Mouse (Mus musculus) MEL (cell line): ENCODE data around the gene Speg. TPM values are rescaled to one million over a fixed set of nuclear protein-coding genes. Genes with fewer than 3 reads are reported as not detected.

Experiments
- DNase-seq: peaks from one replicate; pipeline ENCODE4 v3.0.0; 2011; ENCODE audit warnings: low read depth, low spot score
- H3K27ac ChIP-seq: 2 replicates; pipeline ENCODE4 v1.5.1; 2012; ENCODE audit warnings: low read depth, mild to moderate bottlenecking, control low read depth, low read length, moderate library complexity; ENCODE audit not compliant: control insufficient read depth
- H3K27me3 ChIP-seq, 2 experiments: fragments of 150-350 bp in 1 of 2; sonication (generic) in 1 of 2; 2 replicates each; pipeline ENCODE4 v1.6.1; 2012; ENCODE audit warnings: low read length in 2 of 2, mild to moderate bottlenecking in 2 of 2, improper control_type of control experiment in 1 of 2, moderate library complexity in 1 of 2; ENCODE audit not compliant: insufficient read depth in 2 of 2, control insufficient read depth in 1 of 2
- H3K36me3 ChIP-seq, 2 experiments: 2 replicates each; pipeline ENCODE4 v1.6.1; 2012 to 2014; ENCODE audit warnings: low read length in 2 of 2, improper control_type of control experiment in 1 of 2, inconsistent platforms in 1 of 2, mild to moderate bottlenecking in 1 of 2; ENCODE audit not compliant: insufficient read depth in 2 of 2, control insufficient read depth in 1 of 2
- H3K4me1 ChIP-seq, 2 experiments: fragments of 150-350 bp in 1 of 2; sonication (generic) in 1 of 2; 2 replicates each; pipeline ENCODE4 v1.6.1; 2012; ENCODE audit warnings: low read length in 2 of 2, improper control_type of control experiment in 1 of 2, mild to moderate bottlenecking in 1 of 2; ENCODE audit not compliant: insufficient read depth in 2 of 2, control insufficient read depth in 1 of 2
- H3K4me3 ChIP-seq, 2 experiments: fragments of 150-350 bp in 1 of 2; sonication (generic) in 1 of 2; 2 replicates each; pipeline ENCODE4 v1.5.1; 2012; ENCODE audit warnings: low read depth in 2 of 2, low read length in 2 of 2, mild to moderate bottlenecking in 2 of 2, moderate library complexity in 2 of 2, control low read depth in 1 of 2, improper control_type of control experiment in 1 of 2; ENCODE audit not compliant: control insufficient read depth in 1 of 2, insufficient read depth in 1 of 2
- H3K79me2 ChIP-seq: 2 replicates; pipeline ENCODE4 v1.6.1; 2012; ENCODE audit warnings: mild to moderate bottlenecking, low read length, moderate library complexity; ENCODE audit not compliant: control insufficient read depth, poor library complexity, insufficient read depth
- H3K9ac ChIP-seq: 2 replicates; pipeline ENCODE4 v1.6.1; 2012; ENCODE audit warnings: low read depth, mild to moderate bottlenecking, control low read depth, low read length, moderate library complexity; ENCODE audit not compliant: control insufficient read depth, poor library complexity, severe bottlenecking
- H3K9me3 ChIP-seq: fragments of 150-350 bp; sonication (generic); replicated peaks from 2 replicates; pipeline ENCODE4 v1.6.1; 2012; ENCODE audit warnings: mild to moderate bottlenecking, low read length, improper control_type of control experiment, moderate library complexity; ENCODE audit not compliant: insufficient read depth
- BHLHE40 ChIP-seq: IDR thresholded peaks from 2 replicates; pipeline ENCODE4 v1.6.1; 2012; ENCODE audit warnings: low read depth, mild to moderate bottlenecking, inconsistent platforms, low read length, improper control_type of control experiment, borderline replicate concordance
- CHD1 ChIP-seq: IDR thresholded peaks from 2 replicates; pipeline ENCODE4 v1.6.1; 2012; ENCODE audit warnings: low read depth, mild to moderate bottlenecking, inconsistent platforms, low read length, improper control_type of control experiment
- CTCF ChIP-seq, 3 experiments: IDR thresholded peaks in 2 of 3; conservative IDR thresholded peaks in 1 of 3; 2 replicates each; pipeline ENCODE4 v1.5.1; 2011 to 2012; ENCODE audit warnings: low read length in 3 of 3, low read depth in 2 of 3, mild to moderate bottlenecking in 2 of 3, improper control_type of control experiment in 1 of 3, inconsistent platforms in 1 of 3, mixed read lengths in 1 of 3, moderate library complexity in 1 of 3; ENCODE audit not compliant: control insufficient read depth in 1 of 3, insufficient read depth in 1 of 3, poor library complexity in 1 of 3, severe bottlenecking in 1 of 3
- GABPA ChIP-seq: IDR thresholded peaks from 2 replicates; pipeline ENCODE4 v1.6.1; 2012; ENCODE audit warnings: low read depth, mild to moderate bottlenecking, inconsistent platforms, low read length, improper control_type of control experiment, moderate library complexity
- HCFC1 ChIP-seq: IDR thresholded peaks from 2 replicates; pipeline ENCODE4 v1.6.1; 2012; ENCODE audit warnings: low read depth, mild to moderate bottlenecking, inconsistent platforms, low read length, improper control_type of control experiment, moderate library complexity
- MAX ChIP-seq: IDR thresholded peaks from 2 replicates; pipeline ENCODE4 v1.6.1; 2011; ENCODE audit warnings: low read length, improper control_type of control experiment
- MAZ ChIP-seq: IDR thresholded peaks from 2 replicates; pipeline ENCODE4 v1.6.1; 2012; ENCODE audit warnings: low read depth, mild to moderate bottlenecking, inconsistent platforms, low read length, improper control_type of control experiment
- MEF2A ChIP-seq: IDR thresholded peaks from 2 replicates; pipeline ENCODE4 v1.6.1; 2014; ENCODE audit warnings: low read depth, mild to moderate bottlenecking, inconsistent platforms, low read length, improper control_type of control experiment; ENCODE audit not compliant: poor library complexity, insufficient replicate concordance, severe bottlenecking; ENCODE audit errors: extremely low read depth
- MYB ChIP-seq: IDR thresholded peaks from 2 replicates; pipeline ENCODE4 v1.6.1; 2011; ENCODE audit warnings: mild to moderate bottlenecking, low read depth, low read length, improper control_type of control experiment
- NELFE ChIP-seq: IDR thresholded peaks from 2 replicates; pipeline ENCODE4 v1.6.1; 2011; ENCODE audit warnings: low read depth, low read length, improper control_type of control experiment
- POLR2A ChIP-seq, 2 experiments: IDR thresholded peaks; 2 replicates each; pipeline ENCODE4 v1.6.1; 2011 to 2012; ENCODE audit warnings: low read length in 2 of 2, mild to moderate bottlenecking in 2 of 2, control low read depth in 1 of 2, improper control_type of control experiment in 1 of 2, low read depth in 1 of 2, moderate library complexity in 1 of 2; ENCODE audit not compliant: control insufficient read depth in 1 of 2, insufficient read depth in 1 of 2, poor library complexity in 1 of 2
- POLR2AphosphoS2 ChIP-seq: IDR thresholded peaks from 2 replicates; pipeline ENCODE4 v1.6.1; 2011; ENCODE audit warnings: low read length, improper control_type of control experiment
- RAD21 ChIP-seq: IDR thresholded peaks from 2 replicates; pipeline ENCODE4 v1.6.1; 2011; ENCODE audit warnings: mild to moderate bottlenecking, low read depth, low read length, improper control_type of control experiment
- SIN3A ChIP-seq: IDR thresholded peaks from 2 replicates; pipeline ENCODE4 v1.6.1; 2012; ENCODE audit warnings: low read length, improper control_type of control experiment, inconsistent platforms
- SMC3 ChIP-seq: IDR thresholded peaks from 2 replicates; pipeline ENCODE4 v1.6.1; 2011; ENCODE audit warnings: low read depth, low read length, improper control_type of control experiment
- TCF12 ChIP-seq: IDR thresholded peaks from 2 replicates; pipeline ENCODE4 v1.6.1; 2014; ENCODE audit warnings: low read depth, mild to moderate bottlenecking, inconsistent platforms, low read length, improper control_type of control experiment, moderate library complexity
- UBTF ChIP-seq: IDR thresholded peaks from 2 replicates; pipeline ENCODE4 v1.6.1; 2012; ENCODE audit warnings: low read depth, mild to moderate bottlenecking, inconsistent platforms, low read length, improper control_type of control experiment, moderate library complexity, borderline replicate concordance; ENCODE audit not compliant: insufficient read depth
- USF1 ChIP-seq: IDR thresholded peaks from 2 replicates; pipeline ENCODE4 v1.6.1; 2014; ENCODE audit warnings: low read depth, mild to moderate bottlenecking, inconsistent platforms, low read length, improper control_type of control experiment, moderate library complexity
- USF2 ChIP-seq, 2 experiments: IDR thresholded peaks; 2 replicates each; pipeline ENCODE4 v1.6.1; 2011 to 2012; ENCODE audit warnings: improper control_type of control experiment in 2 of 2, low read length in 2 of 2, borderline replicate concordance in 1 of 2, inconsistent platforms in 1 of 2, low read depth in 1 of 2, mild to moderate bottlenecking in 1 of 2; ENCODE audit not compliant: insufficient read depth in 1 of 2
- ZKSCAN1 ChIP-seq: IDR thresholded peaks from 2 replicates; pipeline ENCODE4 v1.6.1; 2012; ENCODE audit warnings: low read depth, mild to moderate bottlenecking, inconsistent platforms, low read length, improper control_type of control experiment, moderate library complexity
- ZMIZ1 ChIP-seq: IDR thresholded peaks from 2 replicates; pipeline ENCODE4 v1.6.1; 2012; ENCODE audit warnings: low read depth, mild to moderate bottlenecking, inconsistent platforms, low read length, improper control_type of control experiment, moderate library complexity
- polyA plus RNA-seq, 2 experiments: library from polyadenylated mRNA; stranded (reverse) in 1 of 2; unstranded in 1 of 2; fragments of >175 nt in 1 of 2; fragments of >200 nt in 1 of 2; gene quantifications; 2 replicates each; pipeline versions ENCODE4 v1.2.1 to v1.2.4; 2012; ENCODE audit warnings: low replicate concordance in 2 of 2, low read depth in 1 of 2; ENCODE audit not compliant: insufficient read length in 2 of 2, insufficient read depth in 1 of 2, missing spikeins in 1 of 2
- total RNA-seq: library from RNA; depleted of rRNA; stranded (reverse); fragments of 300-350 nt; gene quantifications from 2 replicates; pipeline ENCODE4 v1.2.3, GENCODE M21; 2012

Gene Speg
- total and polyA plus RNA-seq, 3 experiments = 1.7 to 9.5 TPM; not detected in 1

DNA sequence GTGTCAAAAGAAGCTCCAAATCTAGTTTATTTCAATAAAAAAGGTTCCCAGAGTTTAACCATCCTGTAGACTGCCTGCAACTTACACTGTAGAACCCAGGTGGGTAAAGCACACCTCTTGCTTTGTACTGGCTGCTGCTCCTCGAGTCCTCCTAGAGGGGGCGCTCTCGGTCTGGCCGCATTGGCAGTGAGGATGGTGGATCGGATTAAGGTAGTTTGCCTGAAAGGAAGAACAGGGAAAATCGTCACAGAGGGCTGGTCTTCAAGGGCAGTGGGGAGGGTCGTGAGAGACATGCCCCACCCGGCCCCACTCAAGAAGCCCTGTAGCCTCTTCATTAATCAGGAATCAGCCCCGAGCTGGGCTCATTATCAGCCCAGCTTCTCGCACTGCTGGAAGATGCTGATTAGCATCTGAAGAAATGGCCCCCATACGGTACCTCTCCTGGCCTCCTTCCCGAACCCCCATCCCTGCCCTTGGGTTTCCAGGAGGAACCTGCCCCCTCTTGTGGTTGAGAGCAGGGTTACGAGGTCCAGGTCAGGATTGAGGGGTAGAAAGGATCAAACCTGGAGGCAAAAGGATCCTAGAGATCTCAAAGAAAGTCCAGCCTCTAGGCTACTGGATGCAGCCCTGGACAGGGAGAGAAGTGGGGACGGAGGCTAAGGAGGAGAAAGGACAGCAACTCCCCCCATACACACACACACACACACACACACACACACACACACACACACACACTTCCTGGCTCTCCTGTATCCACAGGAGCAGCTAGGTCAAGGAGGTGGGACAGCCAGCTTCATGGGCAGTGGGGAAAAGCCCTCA, 81.9 kb downstream of the Speg start:
- DNase-seq = peak; percentile 47
- H3K4me1 ChIP-seq = peaks cover 0 to 2% of the 10 kb centered on the region in 2 experiments; a peak in 2 of 4 replicates
- peak; percentile 9 for TF ChIP-seq RAD21
- TF ChIP-seq ZKSCAN1 = no peak
- no peak for TF ChIP-seq NELFE
- TF ChIP-seq MAZ = no peak
- TF ChIP-seq BHLHE40 = no peak
- no peak for TF ChIP-seq HCFC1
- no peak for TF ChIP-seq MAX
- TF ChIP-seq CTCF (IDR thresholded peaks at IDR 0.05 in 2 of 3, conservative IDR thresholded peaks at IDR 0.05 in 1 of 3; ENCODE audit: control insufficient read depth in 1 of 3, insufficient read depth in 1 of 3, low read depth in 2 of 3, low read length in 3 of 3, poor library complexity in 1 of 3, severe bottlenecking in 1 of 3) = peak; percentile 67 to 82 (median 69)
- no peak for TF ChIP-seq USF1
- no peak for TF ChIP-seq TCF12
- no peak for TF ChIP-seq SIN3A
- TF ChIP-seq POLR2A (IDR thresholded peaks at IDR 0.05; ENCODE audit: control insufficient read depth in 1 of 2, insufficient read depth in 1 of 2, low read depth in 1 of 2, low read length in 2 of 2, poor library complexity in 1 of 2) = no peak
- TF ChIP-seq USF2 (IDR thresholded peaks at IDR 0.05; ENCODE audit: borderline replicate concordance in 1 of 2, insufficient read depth in 1 of 2, low read depth in 1 of 2, low read length in 2 of 2) = no peak
- TF ChIP-seq SMC3 = peak; percentile 16; the same call in 1 of the 2 replicates

DNA sequence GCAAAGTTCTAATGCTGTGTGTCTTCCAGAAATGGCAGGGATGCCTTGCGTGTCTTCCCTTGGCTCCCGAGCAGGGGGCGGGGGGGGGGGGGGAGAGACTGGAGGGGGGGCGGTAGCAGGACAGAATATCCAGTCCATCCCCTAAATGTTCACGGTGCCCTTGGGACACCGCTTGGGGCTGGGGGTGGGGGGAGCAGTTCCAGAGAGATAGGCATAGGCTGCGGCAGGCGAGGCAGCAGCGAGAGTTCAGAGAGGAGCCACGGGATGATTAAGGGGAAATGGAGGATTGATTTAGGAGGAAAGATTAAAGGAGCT, 82.6 kb downstream of the Speg start:
- Histone ChIP-seq H3K4me3 (no peak overlapping the region), H3K9me3 (no peaks in the 10 kb centered on the region), H3K79me2 (no peaks in the 10 kb centered on the region), H3K27me3 (peaks cover under 1 to 3% of the 10 kb centered on the region in 2 experiments; a peak in 2 of 4 replicates), H3K4me1 (peaks cover 0 to 5% of the 10 kb centered on the region in 2 experiments; a peak in 2 of 4 replicates), H3K9ac (no peak overlapping the region), H3K36me3 (no peaks in the 10 kb centered on the region), H3K27ac (no peak overlapping the region)
- no peak for DNase-seq
- no peak for TF ChIP-seq POLR2AphosphoS2
- TF ChIP-seq CHD1 = no peak
- TF ChIP-seq SIN3A = no peak
- TF ChIP-seq GABPA = no peak
- no peak for TF ChIP-seq POLR2A (IDR thresholded peaks at IDR 0.05; ENCODE audit: control insufficient read depth in 1 of 2, insufficient read depth in 1 of 2, low read depth in 1 of 2, low read length in 2 of 2, poor library complexity in 1 of 2)
- TF ChIP-seq TCF12 = no peak
- no peak for TF ChIP-seq MYB
- no peak for TF ChIP-seq USF2 (IDR thresholded peaks at IDR 0.05; ENCODE audit: borderline replicate concordance in 1 of 2, insufficient read depth in 1 of 2, low read depth in 1 of 2, low read length in 2 of 2)
- no peak for TF ChIP-seq UBTF
- TF ChIP-seq CTCF (IDR thresholded peaks at IDR 0.05 in 2 of 3, conservative IDR thresholded peaks at IDR 0.05 in 1 of 3; ENCODE audit: control insufficient read depth in 1 of 3, insufficient read depth in 1 of 3, low read depth in 2 of 3, low read length in 3 of 3, poor library complexity in 1 of 3, severe bottlenecking in 1 of 3) = no peak
- no peak for TF ChIP-seq NELFE
- no peak for TF ChIP-seq ZMIZ1
- TF ChIP-seq ZKSCAN1 = no peak
- no peak for TF ChIP-seq MEF2A
- no peak for TF ChIP-seq BHLHE40
- TF ChIP-seq, all 39 proteins: peak for 0

More for the DNA sequence above, 81.9 kb downstream of the Speg start:
- Histone ChIP-seq H3K27me3 (peaks cover 3% of the 10 kb centered on the region in 2 experiments; a peak in 2 of 4 replicates), H3K9me3 (no peaks in the 10 kb centered on the region), H3K27ac (no peak overlapping the region), H3K79me2 (no peaks in the 10 kb centered on the region), H3K36me3 (no peaks in the 10 kb centered on the region), H3K4me3 (no peak overlapping the region), H3K9ac (no peak overlapping the region)
